Mouse (Mus musculus): ENCODE measurements around the gene Etnppl.

Etnppl gene

DNA sequence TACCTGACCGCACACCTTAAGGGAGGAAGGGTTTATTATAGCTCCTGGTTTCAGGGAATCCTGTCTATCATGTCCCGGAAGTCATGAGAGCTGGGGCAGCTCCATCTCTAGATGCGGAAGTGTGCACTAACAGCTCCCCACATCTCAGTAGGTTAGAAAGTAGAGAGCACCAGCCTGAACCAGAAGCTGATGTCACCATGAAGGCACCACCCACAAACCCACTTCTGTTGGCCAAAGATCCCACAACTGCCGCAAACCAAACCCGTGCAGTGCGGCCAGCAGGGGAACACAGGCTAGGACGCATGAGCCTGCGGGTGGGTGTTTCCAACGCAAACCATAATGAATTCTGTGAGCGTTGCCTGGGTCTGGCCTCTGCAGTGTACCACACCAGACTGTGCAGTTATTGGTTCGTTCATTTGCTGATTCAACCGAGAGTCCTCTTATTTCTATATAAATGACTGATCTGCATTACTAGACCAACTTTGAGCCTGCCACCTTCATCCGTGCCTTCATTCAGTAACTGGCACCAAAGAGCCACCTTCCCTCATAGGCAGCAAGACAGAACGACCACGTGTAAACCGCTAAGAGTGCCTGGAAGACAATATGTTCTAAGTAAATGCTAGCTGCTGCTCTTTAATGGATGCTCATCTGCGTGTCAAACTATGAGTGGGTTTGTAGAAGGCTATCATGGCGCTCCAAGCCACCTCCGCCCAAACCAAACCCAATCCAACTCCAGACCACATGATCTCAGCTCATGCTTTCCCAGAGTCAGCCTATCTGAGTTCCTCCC lies 60.6 kb downstream of the Etnppl start:
- DNase-seq (ENCODE audit: low spot score): no peak

DNA sequence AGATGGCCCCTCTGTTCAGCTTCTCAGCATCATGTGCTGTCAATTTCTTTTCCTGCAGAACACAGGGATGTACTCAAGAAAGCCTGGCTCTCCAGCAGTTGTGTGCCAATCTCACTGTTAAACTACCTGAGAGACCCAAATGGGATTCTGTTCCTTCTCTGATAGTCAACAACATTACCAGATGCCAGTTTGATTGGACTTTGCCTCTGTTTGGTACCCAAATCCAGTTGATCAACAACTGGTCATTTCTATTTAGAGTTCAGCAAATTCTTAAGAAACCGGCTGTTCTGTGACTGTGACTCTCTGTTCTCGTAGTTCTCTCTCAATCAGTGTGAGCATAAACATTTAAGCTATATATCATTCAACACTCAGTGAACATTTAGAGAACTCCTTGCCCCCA lies 64.0 kb downstream of the Etnppl start:
- DNase-seq (ENCODE audit: low spot score): no peak

DNA sequence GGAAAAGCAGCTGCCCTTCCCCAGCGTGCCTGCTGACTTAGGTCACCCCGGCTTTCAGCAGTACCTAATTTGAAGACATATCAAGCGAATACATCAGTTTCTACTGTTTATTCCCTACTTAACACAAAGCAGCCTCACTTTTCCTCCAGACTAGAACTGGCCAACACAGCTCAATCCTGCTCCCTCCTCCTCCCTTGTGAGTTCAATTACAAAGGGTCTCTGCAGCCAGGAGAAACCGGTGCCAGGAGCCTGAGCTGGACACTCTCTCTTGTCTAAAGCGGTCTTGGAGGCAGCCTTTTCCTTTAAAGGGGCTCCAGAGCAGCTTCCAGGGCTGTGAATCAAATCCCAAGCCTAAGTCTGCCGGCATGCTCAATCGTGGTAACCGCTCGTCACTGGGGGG lies 64.9 kb downstream of the Etnppl start:
- no peak for DNase-seq (ENCODE audit: low spot score)

DNA sequence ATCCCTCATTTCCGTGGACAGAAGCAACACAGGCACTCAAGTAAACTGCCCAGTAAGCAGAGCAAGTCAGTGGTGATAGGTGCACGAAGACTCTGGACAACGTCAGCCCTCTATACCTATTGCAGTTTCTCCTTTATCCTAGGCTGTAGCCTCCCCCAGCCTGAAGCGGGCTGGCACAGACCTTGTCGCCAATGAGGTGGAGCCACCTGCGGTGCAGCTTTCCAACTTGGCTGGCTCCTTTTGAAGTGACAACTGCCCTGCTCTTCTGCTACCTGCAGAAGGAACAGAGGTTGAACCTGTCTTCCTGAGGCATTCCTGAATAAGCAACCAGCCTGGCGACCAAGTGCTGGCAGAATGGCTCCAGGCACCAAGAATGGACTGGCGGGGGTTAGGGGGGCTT lies 66.6 kb downstream of the Etnppl start:
- no peak for DNase-seq (ENCODE audit: low spot score)

DNA sequence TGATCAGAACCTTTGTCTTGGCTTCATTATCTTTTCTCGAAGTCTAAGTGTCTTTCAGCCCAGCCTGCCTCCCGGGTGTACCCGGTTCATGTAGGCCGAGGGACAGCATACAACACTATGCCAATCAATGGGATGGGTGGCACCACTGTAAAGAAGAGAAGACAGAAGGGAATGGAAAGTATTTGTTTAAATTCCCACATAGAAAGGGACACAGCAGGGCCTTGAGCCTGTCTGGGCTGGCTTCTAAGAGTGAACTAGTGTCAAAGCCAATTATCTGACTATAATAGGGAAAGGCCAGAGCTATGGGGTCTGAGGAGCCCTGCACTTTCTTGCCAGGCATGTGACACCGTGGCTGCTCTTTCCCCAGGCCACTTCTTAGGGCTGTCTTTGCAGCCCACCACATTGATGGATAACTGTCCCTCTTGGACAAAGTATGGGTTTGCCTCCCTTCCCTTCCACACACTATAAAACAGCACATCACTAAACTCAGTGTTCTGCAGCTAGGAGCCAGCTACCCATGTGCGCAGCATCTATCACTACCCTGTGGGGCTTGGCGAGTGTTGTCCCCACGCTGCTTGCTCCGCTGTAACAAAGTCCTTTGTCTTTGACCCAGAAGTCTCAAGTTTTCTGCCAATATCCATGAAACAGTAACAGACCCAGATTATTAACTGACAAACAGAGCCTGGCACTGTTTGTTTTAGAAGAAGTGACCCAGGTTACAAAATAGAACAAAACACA lies 67.2 kb downstream of the Etnppl start:
- DNase-seq (ENCODE audit: low spot score): no peak

DNA sequence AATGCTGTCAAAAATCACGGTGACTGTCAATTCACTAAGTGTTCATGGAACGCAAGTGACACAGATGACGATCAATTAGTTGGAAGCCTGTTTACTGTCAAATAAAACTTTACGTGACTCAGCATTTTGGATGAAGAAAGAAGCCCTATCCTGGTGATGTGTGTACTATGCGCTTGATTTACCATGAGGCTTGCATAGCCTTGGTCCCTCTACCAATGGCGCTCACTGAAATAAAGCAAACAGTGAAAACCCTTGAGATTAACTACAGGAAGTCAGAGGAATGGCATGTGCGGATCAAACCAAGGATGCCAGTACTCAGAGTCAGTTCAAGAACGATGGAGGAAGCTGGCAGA lies 67.7 kb downstream of the Etnppl start:
- no peak for DNase-seq (ENCODE audit: low spot score)

DNA sequence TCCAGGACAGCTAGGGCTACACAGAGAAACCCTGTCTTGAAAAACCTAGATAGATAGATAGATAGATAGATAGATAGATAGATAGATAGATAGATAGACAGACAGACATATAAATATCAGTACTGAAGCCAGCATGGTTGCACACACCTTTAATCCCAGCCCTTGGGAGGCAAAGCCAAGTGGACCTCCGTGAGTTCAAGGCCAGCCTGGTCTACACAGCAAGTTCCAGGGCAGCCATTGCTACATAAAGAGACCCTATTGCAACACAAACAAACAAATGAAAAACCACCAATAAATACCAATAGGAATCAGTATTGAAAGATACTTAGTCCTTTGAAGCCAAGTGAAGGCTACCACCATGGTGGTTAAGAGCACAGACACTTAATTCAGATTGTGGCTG lies 69.8 kb downstream of the Etnppl start:
- DNase-seq (ENCODE audit: low spot score): no peak
